Mouse (Mus musculus) ES-E14 (cell line): ENCODE measurements at regions not wholly inside any gene's neighbourhood (a gene's known extent, or its start where the extent isn't known, plus 50 kb on each side); places are given as distances from the start of the nearest gene placed in this dataset.
"Not testable (repeated sequence)": the region's sequence is repeated elsewhere in the genome, so short reads cannot be mapped to it uniquely, and the experiment has no call there.

Experiments used
- DNase-seq: peaks from one replicate; pipeline ENCODE4 v3.0.0-alpha.2; 2013; ENCODE audit warnings: low read depth, low spot score
- H3K27ac ChIP-seq: 2 replicates; pipeline ENCODE4 v1.5.1; 2012; ENCODE audit warnings: low read depth, mild to moderate bottlenecking, low read length, moderate library complexity, mixed read lengths; ENCODE audit not compliant: poor library complexity, insufficient read depth, severe bottlenecking
- H3K36me3 ChIP-seq: 2 replicates; pipeline ENCODE4 v1.6.1; 2012; ENCODE audit warnings: mild to moderate bottlenecking, low read length, moderate library complexity, mixed read lengths; ENCODE audit not compliant: control insufficient read depth, poor library complexity, insufficient read depth, severe bottlenecking
- H3K4me1 ChIP-seq, 2 experiments: fragments of 150-350 bp in 1 of 2; sonication (generic) in 1 of 2; 2 replicates each; pipeline ENCODE4 v1.6.1; 2012; ENCODE audit warnings: low read length in 2 of 2, mild to moderate bottlenecking in 1 of 2, mixed read lengths in 1 of 2; ENCODE audit not compliant: control insufficient read depth in 2 of 2, insufficient read depth in 2 of 2, poor library complexity in 1 of 2
- H3K4me3 ChIP-seq, 2 experiments: fragments of 150-350 bp in 1 of 2; sonication (generic) in 1 of 2; 2 replicates each; pipeline ENCODE4 v1.5.1; 2012; ENCODE audit warnings: low read length in 2 of 2, low read depth in 1 of 2, mild to moderate bottlenecking in 1 of 2, mixed read lengths in 1 of 2; ENCODE audit not compliant: insufficient read depth in 1 of 2, poor library complexity in 1 of 2, severe bottlenecking in 1 of 2
- H3K9ac ChIP-seq: 2 replicates; pipeline ENCODE4 v1.6.1; 2012; ENCODE audit warnings: low read depth, mild to moderate bottlenecking, low read length, mixed read lengths; ENCODE audit not compliant: poor library complexity, insufficient read depth, severe bottlenecking
- H3K9me3 ChIP-seq: fragments of 150-350 bp; sonication (generic); 2 replicates; pipeline ENCODE4 v1.6.1; 2012; ENCODE audit warnings: low read depth, mild to moderate bottlenecking, low read length; ENCODE audit not compliant: control insufficient read depth, insufficient read depth
- CHD2 ChIP-seq: IDR thresholded peaks from 2 replicates; pipeline ENCODE4 v1.6.1; 2014; ENCODE audit warnings: mild to moderate bottlenecking, low read depth, low read length, inconsistent platforms
- HCFC1 ChIP-seq: IDR thresholded peaks from 2 replicates; pipeline ENCODE4 v1.6.1; 2012; ENCODE audit warnings: low read length, inconsistent platforms, borderline replicate concordance; ENCODE audit not compliant: insufficient read depth
- MAFK ChIP-seq: IDR thresholded peaks from 2 replicates; pipeline ENCODE4 v1.6.1; 2014; ENCODE audit warnings: mild to moderate bottlenecking, low read depth, low read length, inconsistent platforms; ENCODE audit not compliant: insufficient read depth
- ZC3H11A ChIP-seq: IDR thresholded peaks from 2 replicates; pipeline ENCODE4 v1.6.1; 2012; ENCODE audit warnings: low read depth, mild to moderate bottlenecking, inconsistent platforms, low read length, borderline replicate concordance
- ZNF384 ChIP-seq: IDR thresholded peaks from 2 replicates; pipeline ENCODE4 v1.6.1; 2012; ENCODE audit warnings: low read depth, low read length, inconsistent platforms
- in situ Hi-C, 2 experiments: fragments of 600-800 bp; cut with MboI; formaldehyde crosslinking; loops; one replicate each; pipeline ENCODE4 v1.15.1; 2025; ENCODE audit warnings: low sequenced_read_pairs in 2 of 2, inconsistent platforms in 1 of 2; ENCODE audit not compliant: unreplicated experiment in 2 of 2

DNA sequence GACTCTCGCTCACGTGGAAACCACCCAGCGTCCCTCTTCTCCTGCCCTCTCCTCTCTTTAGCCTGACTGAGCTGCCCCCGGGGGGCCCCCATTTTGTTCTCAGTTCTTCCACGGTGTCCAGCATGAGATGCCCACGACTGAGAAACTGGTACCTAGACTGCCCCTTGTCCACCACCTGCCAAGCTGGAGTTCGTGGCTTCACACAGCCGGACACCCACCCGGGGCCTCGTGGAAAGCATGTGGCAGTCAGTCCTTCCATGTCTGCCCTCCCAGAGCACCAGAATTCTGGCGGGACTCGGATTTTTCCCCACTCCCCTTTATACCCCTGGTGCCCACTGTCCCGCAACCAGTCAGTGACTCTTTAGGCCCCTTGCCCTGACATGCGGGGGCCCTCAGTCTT is 86.9 kb upstream of the Lemd2 start:
- no peak overlapping the region for H3K27ac ChIP-seq
- peaks cover 23% of the 10 kb centered on the region for H3K9me3 ChIP-seq
- H3K9ac ChIP-seq, result no peak overlapping the region
- H3K4me1 ChIP-seq, result no peaks in the 10 kb centered on the region
- no peak for DNase-seq
- no peak for TF ChIP-seq CHD2
- TF ChIP-seq ZC3H11A, result no peak
- TF ChIP-seq HCFC1, result no peak
- no peak for TF ChIP-seq ZNF384
- TF ChIP-seq MAFK, result no peak
- no peaks in the 10 kb centered on the region for H3K36me3 ChIP-seq
- no peak overlapping the region for H3K4me3 ChIP-seq
- in situ Hi-C loops, result no loop called here

- no peak for TF ChIP-seq CHD2
- TF ChIP-seq ZNF384, result no peak
- no peak for TF ChIP-seq MAFK
- no peak for TF ChIP-seq HCFC1
- TF ChIP-seq ZC3H11A, result no peak
- no peak for DNase-seq
- no peaks in the 10 kb centered on the region for H3K36me3 ChIP-seq
- in situ Hi-C loops, result no loop called here
- H3K27ac ChIP-seq, result no peak overlapping the region
- no peaks in the 10 kb centered on the region for H3K4me1 ChIP-seq
- H3K9ac ChIP-seq, result no peak overlapping the region
- H3K4me3 ChIP-seq, result no peak overlapping the region
- peaks cover 23% of the 10 kb centered on the region for H3K9me3 ChIP-seq
These were observed 86.0 kb upstream of the Lemd2 start for GRCm38 (mm10) chr17:27290311-27290710.

- H3K4me3 ChIP-seq, DNase-seq, H3K4me1 ChIP-seq, H3K36me3 ChIP-seq, in situ Hi-C loops, H3K9ac ChIP-seq, H3K27ac ChIP-seq: not testable (repeated sequence)
- peaks cover 20% of the 10 kb centered on the region for H3K9me3 ChIP-seq
These were observed 85.5 kb upstream of the Lemd2 start for GRCm38 (mm10) chr17:27289804-27290203.

- H3K9me3 ChIP-seq, result peaks cover 16% of the 10 kb centered on the region
- H3K4me3 ChIP-seq, H3K36me3 ChIP-seq, H3K9ac ChIP-seq, H3K4me1 ChIP-seq, DNase-seq, H3K27ac ChIP-seq, in situ Hi-C loops: not testable (repeated sequence)
These were observed 83.7 kb upstream of the Lemd2 start for GRCm38 (mm10) chr17:27287986-27288385.

GRCm38 (mm10) chr17:27281241-27281640 is 77.0 kb upstream of the Lemd2 start:
- no peaks in the 10 kb centered on the region for H3K4me1 ChIP-seq
- no peak overlapping the region for H3K27ac ChIP-seq
- TF ChIP-seq HCFC1, result no peak
- TF ChIP-seq ZNF384, result no peak
- TF ChIP-seq MAFK, result no peak
- TF ChIP-seq ZC3H11A, result no peak
- no peak for TF ChIP-seq CHD2
- DNase-seq, result no peak
- in situ Hi-C loops, result no loop called here
- H3K9ac ChIP-seq, result no peak overlapping the region
- H3K4me3 ChIP-seq, result no peak overlapping the region
- no peaks in the 10 kb centered on the region for H3K36me3 ChIP-seq
- H3K9me3 ChIP-seq, result peaks cover 24% of the 10 kb centered on the region

GRCm38 (mm10) chr17:27279491-27280288 is 75.4 kb upstream of the Lemd2 start:
- H3K4me3 ChIP-seq, DNase-seq, in situ Hi-C loops, H3K9ac ChIP-seq, H3K4me1 ChIP-seq, H3K36me3 ChIP-seq, H3K27ac ChIP-seq: not testable (repeated sequence)
- peaks cover 33% of the 10 kb centered on the region for H3K9me3 ChIP-seq

DNA sequence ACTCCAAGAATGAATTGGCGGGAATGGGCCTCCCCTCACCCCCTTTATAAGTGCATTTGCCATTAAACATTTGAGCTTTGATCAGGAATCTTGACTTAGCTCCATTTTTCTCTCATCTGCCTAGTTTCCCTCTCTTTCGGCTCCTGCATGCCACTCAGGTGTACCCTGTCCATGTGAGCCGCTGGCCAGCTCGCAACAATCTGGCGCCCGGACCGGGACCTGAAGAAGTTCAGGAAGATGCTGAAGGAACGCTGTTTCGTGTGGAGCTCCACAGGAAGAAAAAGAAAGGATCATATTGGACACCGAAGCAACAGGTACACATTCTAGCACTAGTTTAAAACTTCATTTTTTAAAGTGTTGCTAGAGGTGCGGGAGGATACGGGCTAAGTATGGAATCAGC is 73.5 kb upstream of the Lemd2 start:
- H3K4me3 ChIP-seq, H3K9ac ChIP-seq, H3K27ac ChIP-seq, DNase-seq, H3K4me1 ChIP-seq, in situ Hi-C loops, H3K36me3 ChIP-seq: not testable (repeated sequence)
- H3K9me3 ChIP-seq, result peaks cover 42% of the 10 kb centered on the region
